Mouse (Mus musculus) embryonic fibroblast, embryonic 13.5 days (primary cell): ENCODE measurements around the gene Gm44579.

Experiments used
- CTCF ChIP-seq: IDR thresholded peaks from 2 replicates; pipeline ENCODE4 v1.5.1; 2011; ENCODE audit warnings: mild to moderate bottlenecking, control low read depth, low read length, moderate library complexity, borderline replicate concordance; ENCODE audit not compliant: insufficient read depth
- POLR2A ChIP-seq: IDR thresholded peaks from 2 replicates; pipeline ENCODE4 v1.6.1; 2011; ENCODE audit warnings: low read depth, mild to moderate bottlenecking, control low read depth, low read length, moderate library complexity

- TF ChIP-seq POLR2A (no peak), CTCF (no peak)
These were observed 25.3 kb downstream of the Gm44579 start, which contains the start of gene Olfr288 for GRCm38 (mm10) chr15:98195442-98195841.
